20 mouse cellular contexts compared by ENCODE assay signal in genomic region chr3:108974920-108975485, GRCm38 (mm10). TPM values are rescaled to one million over a fixed set of nuclear protein-coding genes. Genes with fewer than 3 reads are reported as not detected.
A peak's percentile ranks its signal among the peaks of the same experiment; 100 is the strongest.
DNase-seq lines count a peak whose midpoint lies in the region; ATAC-seq and TF ChIP-seq lines count a peak whose summit lies in the region.
"Had no signal": no experiment of that assay in that cellular context is flagged by ENCODE, and none has a peak within 500 bp of the region (broad histone marks: within the 10 kb centered on the region; RNA-seq: fewer than 3 reads in every experiment).

No protein-coding gene starts in this region.

- no peak for TF ChIP-seq CTCF in kidney, postnatal 0 days (IDR thresholded peaks at IDR 0.05; ENCODE audit: low read depth)
- TF ChIP-seq CTCF in C2C12 (IDR thresholded peaks at IDR 0.05; ENCODE audit: control insufficient read depth, insufficient read depth, insufficient read length): no peak

- no peak overlapping the region for H3K9ac ChIP-seq in kidney, postnatal 0 days (ENCODE audit: low read depth, low read length)
- H3K9ac ChIP-seq: embryonic facial prominence, embryonic 15.5 days; midbrain, embryonic 13.5 days had no signal

- no peak for ATAC-seq in CD4-positive, CD25-positive, alpha-beta regulatory T cell, adult 4 months
- ATAC-seq in kidney, postnatal 0 days (replicated peaks; ENCODE audit: low FRiP score, low read depth): peak; percentile 55; the same call in 1 of the 2 replicates
- ATAC-seq: midbrain, embryonic 13.5 days had no signal

- no peaks in the 10 kb centered on the region for H3K79me2 ChIP-seq in C2C12 (ENCODE audit: control insufficient read depth, insufficient read depth)

- no peak overlapping the region for H3ac ChIP-seq in C2C12 (ENCODE audit: control insufficient read depth, insufficient read length, low read depth)

- peak; percentile 16 for DNase-seq in CD4-positive, CD25-positive, alpha-beta regulatory T cell, adult 2 months (ENCODE audit: low read depth, low spot score)
- peak; percentile 13 for DNase-seq in kidney, postnatal 0 days (ENCODE audit: low spot score)
- no peak for DNase-seq in kidney, adult 8-10 months
- peak; percentile 24 for DNase-seq in gonadal fat pad, adult 2 months (ENCODE audit: low read depth)
- DNase-seq in adrenal gland, postnatal 10 days: no peak
- DNase-seq in urinary bladder, postnatal 36 days (ENCODE audit: low spot score in 2 of 2): no peak
- DNase-seq: adrenal gland, adult 2 months; lung, adult 2 months; right cerebral cortex, postnatal 14 days had no signal

- H3K36me3 ChIP-seq in kidney, postnatal 0 days (ENCODE audit: insufficient read depth, low read length): 0 out of 2 replicates have a peak, but pooled peaks cover 18% of the 10 kb centered on the region
- peaks cover 57% of the 10 kb centered on the region for H3K36me3 ChIP-seq in C2C12 (ENCODE audit: control insufficient read depth, insufficient read depth)

- H3K9me3 ChIP-seq in kidney, postnatal 0 days (replicated peaks; ENCODE audit: low read length): no peaks in the 10 kb centered on the region
- H3K9me3 ChIP-seq: embryonic facial prominence, embryonic 15.5 days; hindbrain, embryonic 10.5 days; midbrain, embryonic 13.5 days had no signal

- H3K4me2 ChIP-seq in kidney, postnatal 0 days (ENCODE audit: low read length): no peak overlapping the region
- H3K4me2 ChIP-seq: embryonic facial prominence, embryonic 15.5 days; midbrain, embryonic 13.5 days had no signal

- no peaks in the 10 kb centered on the region for H3K4me1 ChIP-seq in kidney, postnatal 0 days (replicated peaks; ENCODE audit: insufficient read depth, low read length)
- H3K4me1 ChIP-seq: embryonic facial prominence, embryonic 15.5 days; hindbrain, embryonic 10.5 days; midbrain, embryonic 13.5 days had no signal

- no peaks in the 10 kb centered on the region for H3K27me3 ChIP-seq in kidney, postnatal 0 days (ENCODE audit: insufficient read depth, low read length)
- no peaks in the 10 kb centered on the region for H3K27me3 ChIP-seq in C2C12 (ENCODE audit: control insufficient read depth, insufficient read depth, insufficient read length)
- H3K27me3 ChIP-seq: embryonic facial prominence, embryonic 15.5 days; midbrain, embryonic 13.5 days had no signal

- WGBS in kidney, postnatal 0 days: 54% methylated on average over 15 of the region's 15 CpGs

- no peaks in the 10 kb centered on the region for H3K79me3 ChIP-seq in C2C12 (ENCODE audit: low read depth)

- H3K4me3 ChIP-seq in kidney, postnatal 0 days (replicated peaks; ENCODE audit: low read depth, low read length): no peak overlapping the region
- no peak overlapping the region for H3K4me3 ChIP-seq in C2C12 (ENCODE audit: insufficient read depth, poor library complexity, severe bottlenecking)
- H3K4me3 ChIP-seq: embryonic facial prominence, embryonic 15.5 days; hindbrain, embryonic 10.5 days; midbrain, embryonic 13.5 days had no signal

- H3K27ac ChIP-seq in kidney, postnatal 0 days: no peak overlapping the region
- H3K27ac ChIP-seq: embryonic facial prominence, embryonic 15.5 days; hindbrain, embryonic 10.5 days; midbrain, embryonic 13.5 days had no signal

TF ChIP-seq in C2C12, 6 proteins besides CTCF, POLR2A, EP300 and RAD21:
- TF ChIP-seq MYOD1 (IDR thresholded peaks at IDR 0.05; ENCODE audit: control insufficient read depth, insufficient read length, low read depth): peak; percentile 37
- no peak for TF ChIP-seq MAX (IDR thresholded peaks at IDR 0.05)
- TF ChIP-seq FOSL1 (IDR thresholded peaks at IDR 0.05; ENCODE audit: insufficient read depth, low read length, poor library complexity, severe bottlenecking): no peak
- no peak for TF ChIP-seq MYOG (IDR thresholded peaks at IDR 0.05; ENCODE audit: control insufficient read depth, extremely low read depth, insufficient read length)
- no peak for TF ChIP-seq USF1 (IDR thresholded peaks at IDR 0.05; ENCODE audit: low read depth)
- TF ChIP-seq CEBPB (IDR thresholded peaks at IDR 0.05; ENCODE audit: low read depth): no peak

RNA-seq across cellular contexts. Expression of gene Gm9857, which starts 34.8 kb away (rescaled TPM):
- polyA plus RNA-seq in CD4-positive, CD25-positive, alpha-beta regulatory T cell, adult 4 months (2017; shearing (Covaris generic)): not detected
- polyA plus RNA-seq in kidney, postnatal 0 days (2015; fragmentation: Nextera tagmentation; extraction: Ambion mirVana): not detected in 2 replicates
- polyA plus RNA-seq in C2C12 (2012; fragmentation: generic; extraction: Trizol): not detected
- 0.74 and 0.99 TPM in 2 replicates for polyA plus RNA-seq in gonadal fat pad, adult 2 months (2012; rRNA removed)
- total RNA-seq in adrenal gland, postnatal 10 days (2021): not detected
- total RNA-seq: adrenal gland, adult 2 months; granulocyte monocyte progenitor cell, adult 5-6 weeks; layer of hippocampus, adult 18-20 months had no signal
- polyA plus RNA-seq: adrenal gland, adult 2 months; forebrain, embryonic 11.5 days; heart, embryonic 14.5 days; hindbrain, embryonic 10.5 days; limb, embryonic 11.5 days; lung, adult 2 months; urinary bladder, adult 2 months had no signal

RNA-seq across cellular contexts. Expression of gene Henmt1, which starts 35.3 kb away (rescaled TPM):
- 1 to 10 TPM in 1 of 2 experiments, not detected in 1; 2.3 TPM for polyA plus RNA-seq in CD4-positive, CD25-positive, alpha-beta regulatory T cell, adult 4 months (2017; shearing (Covaris generic))
- 0.29 and 0.42 TPM in 2 replicates for polyA plus RNA-seq in kidney, postnatal 0 days (2015; fragmentation: Nextera tagmentation; extraction: Ambion mirVana)
- 0.15 TPM for polyA plus RNA-seq in C2C12 (2012; fragmentation: generic; extraction: Trizol)
- polyA plus RNA-seq in gonadal fat pad, adult 2 months (2012; rRNA removed): 0.49 and 0.65 TPM in 2 replicates
- total RNA-seq in adrenal gland, postnatal 10 days (2021): not detected
- total RNA-seq: adrenal gland, adult 2 months; granulocyte monocyte progenitor cell, adult 5-6 weeks had no signal
- polyA plus RNA-seq: adrenal gland, adult 2 months; heart, embryonic 14.5 days had no signal

RNA-seq across cellular contexts. Expression of gene Fam102b, which starts 52.4 kb away (rescaled TPM):
- 1 to 10 TPM; 3.0 to 3.6 TPM for polyA plus RNA-seq in CD4-positive, CD25-positive, alpha-beta regulatory T cell, adult 4 months (2017; shearing (Covaris generic))
- 6.1 and 8.1 TPM in 2 replicates for polyA plus RNA-seq in kidney, postnatal 0 days (2015; fragmentation: Nextera tagmentation; extraction: Ambion mirVana)
- 8.2 TPM for polyA plus RNA-seq in C2C12 (2012; fragmentation: generic; extraction: Trizol)
- 13.6 and 16.8 TPM in 2 replicates for polyA plus RNA-seq in gonadal fat pad, adult 2 months (2012; rRNA removed)
- total RNA-seq in adrenal gland, postnatal 10 days (2021): 10 to 100 TPM; 14.8 to 18.0 TPM

Comparison
In these comparisons a context has a peak if more than half of its experiments do, and no peak if none do; other contexts are left out.
1. DNase-seq: peak in CD4-positive, CD25-positive, alpha-beta regulatory T cell, adult 2 months (single experiment), kidney, postnatal 0 days (single experiment) and gonadal fat pad, adult 2 months (single experiment); none in kidney, adult 8-10 months (0 of 2), adrenal gland, postnatal 10 days (single experiment) and urinary bladder, postnatal 36 days (0 of 2).